Mouse (Mus musculus): ENCODE measurements around the gene Erc1.

GRCm38 (mm10) chr6:119796911-119797486 is 51.0 kb downstream of the Erc1 start:
- TF ChIP-seq CTCF (IDR thresholded peaks at IDR 0.05; ENCODE audit: extremely low read depth, insufficient read depth, insufficient read length, insufficient replicate concordance) (no peak), POLR2A (IDR thresholded peaks at IDR 0.05; ENCODE audit: low read depth, low read length) (no peak)

Measured in spleen, adult 2 months (tissue).